Mouse (Mus musculus): ENCODE data around the gene Tmem102.

Gene Tmem102

GRCm38 (mm10) chr11:69800138-69800391, 5.4 kb downstream of the Tmem102 start:
- no peaks in the 10 kb centered on the region for H3K36me3 ChIP-seq (ENCODE audit: insufficient read depth, low read length)
- H3K4me1 ChIP-seq (replicated peaks; ENCODE audit: low read depth, low read length) = peaks cover 68% of the 10 kb centered on the region
- peak overlapping the region; percentile 83 for H3K4me3 ChIP-seq (replicated peaks; ENCODE audit: low read length)
- H3K27me3 ChIP-seq (ENCODE audit: insufficient read depth, low read length) = peaks cover 81% of the 10 kb centered on the region
- TF ChIP-seq CTCF (conservative IDR thresholded peaks at IDR 0.05; ENCODE audit: low read length) (no peak), NANOG (IDR thresholded peaks at IDR 0.05; ENCODE audit: borderline replicate concordance, low read length) (no peak), POU5F1 (IDR thresholded peaks at IDR 0.05; ENCODE audit: borderline replicate concordance, low read length) (no peak)
- H3K9me3 ChIP-seq (ENCODE audit: low read length) = no peaks in the 10 kb centered on the region

DNA sequence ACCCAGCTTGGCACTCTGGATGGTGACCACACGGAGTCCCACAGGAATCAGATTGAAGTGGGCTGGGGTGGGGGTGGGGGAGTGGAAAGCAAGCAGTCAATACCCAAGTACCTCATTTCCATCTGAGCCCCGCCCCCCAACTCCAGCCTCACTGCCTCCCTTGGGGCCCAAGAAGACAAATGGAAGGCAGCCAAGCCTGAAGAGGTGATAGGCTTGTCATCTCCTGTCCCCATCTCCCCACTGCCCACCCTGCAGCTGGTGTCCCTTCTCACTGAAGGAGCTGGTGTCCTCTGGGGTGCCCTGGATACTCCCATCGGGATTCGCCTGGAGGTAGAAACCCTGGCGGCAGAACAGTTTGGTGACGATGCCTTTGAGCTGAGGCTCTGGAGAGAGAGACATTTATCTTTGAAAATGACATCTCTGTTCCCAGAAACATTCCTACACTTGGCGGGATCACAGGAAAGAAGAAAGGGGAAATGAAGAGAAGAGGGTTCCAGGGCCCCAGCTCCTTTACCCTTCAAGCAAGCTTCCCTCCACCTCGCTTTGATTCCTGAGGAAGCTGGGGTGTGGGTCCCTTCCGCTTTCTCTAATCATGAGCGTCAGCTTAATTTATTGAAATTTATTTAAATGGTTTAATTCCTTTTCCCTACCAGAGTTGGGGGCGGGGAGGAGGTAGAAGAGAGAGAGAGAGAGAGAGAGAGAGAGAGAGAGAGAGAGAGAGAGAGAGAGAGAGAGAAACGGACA, 5.9 kb downstream of the Tmem102 start:
- TF ChIP-seq POU5F1 (IDR thresholded peaks at IDR 0.05; ENCODE audit: borderline replicate concordance, low read length) = no peak
- no peak for TF ChIP-seq NANOG (IDR thresholded peaks at IDR 0.05; ENCODE audit: borderline replicate concordance, low read length)
- no peak for TF ChIP-seq CTCF (conservative IDR thresholded peaks at IDR 0.05; ENCODE audit: low read length)
- H3K36me3 ChIP-seq (ENCODE audit: insufficient read depth, low read length) = no peaks in the 10 kb centered on the region
- H3K27me3 ChIP-seq (ENCODE audit: insufficient read depth, low read length) = peaks cover 76% of the 10 kb centered on the region
- peak overlapping the region; percentile 83 for H3K4me3 ChIP-seq (replicated peaks; ENCODE audit: low read length)
- no peaks in the 10 kb centered on the region for H3K9me3 ChIP-seq (ENCODE audit: low read length)
- H3K4me1 ChIP-seq (replicated peaks; ENCODE audit: low read depth, low read length) = peaks cover 67% of the 10 kb centered on the region

- no peaks in the 10 kb centered on the region for H3K9me3 ChIP-seq (ENCODE audit: low read length)
- no peak for TF ChIP-seq NANOG (IDR thresholded peaks at IDR 0.05; ENCODE audit: borderline replicate concordance, low read length)
- no peak for TF ChIP-seq CTCF (conservative IDR thresholded peaks at IDR 0.05; ENCODE audit: low read length)
- no peak for TF ChIP-seq POU5F1 (IDR thresholded peaks at IDR 0.05; ENCODE audit: borderline replicate concordance, low read length)
- peaks cover 65% of the 10 kb centered on the region for H3K4me1 ChIP-seq (replicated peaks; ENCODE audit: low read depth, low read length)
- no peaks in the 10 kb centered on the region for H3K36me3 ChIP-seq (ENCODE audit: insufficient read depth, low read length)
- H3K4me3 ChIP-seq (replicated peaks; ENCODE audit: low read length) = no peak overlapping the region
- H3K27me3 ChIP-seq (ENCODE audit: insufficient read depth, low read length) = peaks cover 69% of the 10 kb centered on the region
These were observed 7.5 kb downstream of the Tmem102 start for GRCm38 (mm10) chr11:69797924-69798323.

DNA sequence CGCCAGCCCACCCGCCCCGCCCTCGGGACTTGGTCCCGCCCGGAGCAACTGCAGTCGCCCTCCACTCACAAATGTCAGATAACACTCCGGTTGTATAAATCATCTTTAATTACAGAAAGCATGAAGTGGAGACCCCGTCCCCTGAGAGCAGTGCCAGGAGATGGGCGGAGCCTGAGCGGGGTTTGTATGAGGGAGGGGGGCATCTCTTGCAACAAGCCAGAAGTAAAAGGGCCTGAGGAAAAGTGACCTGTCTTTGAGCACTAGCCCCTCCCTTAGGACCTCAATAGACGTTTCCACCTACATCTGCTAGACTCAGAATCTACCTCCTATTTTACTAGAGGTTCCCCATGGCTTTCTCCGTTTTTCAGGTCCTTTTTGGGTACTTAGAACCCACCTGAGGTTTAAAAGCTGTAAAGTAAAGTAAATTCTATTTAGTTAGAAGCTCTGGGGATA, 9.4 kb downstream of the Tmem102 start:
- TF ChIP-seq CTCF (conservative IDR thresholded peaks at IDR 0.05; ENCODE audit: low read length) (no peak), NANOG (IDR thresholded peaks at IDR 0.05; ENCODE audit: borderline replicate concordance, low read length) (no peak), POU5F1 (IDR thresholded peaks at IDR 0.05; ENCODE audit: borderline replicate concordance, low read length) (no peak)
- Histone ChIP-seq H3K27me3 (ENCODE audit: insufficient read depth, low read length) (peaks cover 65% of the 10 kb centered on the region), H3K36me3 (ENCODE audit: insufficient read depth, low read length) (no peaks in the 10 kb centered on the region), H3K9me3 (ENCODE audit: low read length) (no peaks in the 10 kb centered on the region), H3K4me3 (replicated peaks; ENCODE audit: low read length) (peak overlapping the region; percentile 87), H3K4me1 (replicated peaks; ENCODE audit: low read depth, low read length) (peaks cover 49% of the 10 kb centered on the region)

DNA sequence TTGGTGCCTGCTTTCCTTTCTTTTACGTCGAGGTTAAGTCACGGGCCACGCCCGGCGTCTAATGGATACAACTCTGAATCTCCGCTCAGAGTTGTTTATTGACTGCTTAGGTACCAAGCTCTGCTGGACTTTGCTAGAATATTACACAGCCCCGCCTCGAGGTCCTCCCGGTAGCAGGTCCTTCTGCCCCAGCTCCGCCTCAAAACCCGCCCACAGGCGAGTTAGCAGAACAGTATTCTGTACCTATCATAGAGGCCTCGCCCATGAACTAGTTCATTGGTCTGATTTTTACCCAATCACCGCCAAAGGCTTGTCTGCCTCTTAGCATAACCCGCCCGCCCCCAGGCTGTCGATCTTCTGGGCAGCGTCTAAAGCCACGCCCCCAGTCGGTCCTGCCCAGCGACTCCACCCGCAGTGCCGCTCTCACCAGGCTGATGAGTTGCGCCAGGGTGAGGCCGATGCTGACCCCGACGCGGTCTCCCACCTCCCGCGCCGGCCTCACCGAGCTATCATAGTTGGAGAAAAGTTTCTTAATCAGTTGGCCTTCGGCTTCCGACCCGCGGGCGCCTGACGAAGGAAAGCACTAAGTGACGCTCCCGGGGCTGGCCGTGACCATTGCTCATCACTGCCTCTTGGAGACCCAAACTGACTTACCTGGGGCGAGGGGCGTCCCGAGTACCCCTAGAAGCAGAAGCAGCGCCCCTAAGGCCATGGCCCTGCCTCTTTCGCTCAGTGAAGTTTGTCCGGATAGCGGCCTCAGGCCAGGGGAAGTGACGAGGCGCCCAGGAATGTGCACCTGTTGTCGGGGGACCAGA, 10.0 kb downstream of the Tmem102 start, which contains the start of gene Chrnb1:
TSS of gene Chrnb1 (minus strand) at position 776 of the 815 bp plus-strand sequence.
- Histone ChIP-seq H3K36me3 (ENCODE audit: insufficient read depth, low read length) (no peaks in the 10 kb centered on the region), H3K4me3 (replicated peaks; ENCODE audit: low read length) (peak within 1 kb of the TSS; percentile 87), H3K27me3 (ENCODE audit: insufficient read depth, low read length) (peaks cover 60% of the 10 kb centered on the region), H3K9me3 (ENCODE audit: low read length) (no peaks in the 10 kb centered on the region), H3K4me1 (replicated peaks; ENCODE audit: low read depth, low read length) (peaks cover 43% of the 10 kb centered on the region)
- TF ChIP-seq CTCF (conservative IDR thresholded peaks at IDR 0.05; ENCODE audit: low read length) = no peak
- no peak for TF ChIP-seq NANOG (IDR thresholded peaks at IDR 0.05; ENCODE audit: borderline replicate concordance, low read length)
- no peak for TF ChIP-seq POU5F1 (IDR thresholded peaks at IDR 0.05; ENCODE audit: borderline replicate concordance, low read length)

DNA sequence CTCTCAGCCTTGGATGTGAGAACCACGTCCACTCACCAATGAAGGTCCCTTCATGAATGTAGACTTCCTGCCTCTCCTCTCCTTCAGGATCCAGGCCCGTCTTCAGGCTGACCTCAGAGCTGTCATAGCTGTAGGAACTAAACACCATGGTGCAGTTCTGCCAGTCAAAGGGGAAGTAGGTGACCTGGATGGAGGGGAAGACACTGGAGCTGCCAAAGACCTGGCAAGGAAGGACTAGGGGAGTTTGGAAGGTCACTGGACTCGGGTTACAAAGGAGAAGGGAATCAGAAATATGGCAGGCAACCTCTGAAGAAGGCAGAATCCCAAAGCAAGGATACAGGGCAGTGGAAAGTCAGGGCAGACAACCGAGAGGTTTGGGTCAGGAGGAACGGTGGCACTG, 12.0 kb downstream of the Tmem102 start:
- Histone ChIP-seq H3K4me1 (replicated peaks; ENCODE audit: low read depth, low read length) (peaks cover 40% of the 10 kb centered on the region), H3K36me3 (ENCODE audit: insufficient read depth, low read length) (no peaks in the 10 kb centered on the region), H3K4me3 (replicated peaks; ENCODE audit: low read length) (peak overlapping the region; percentile 13; the same call in 1 of the 2 replicates), H3K9me3 (ENCODE audit: low read length) (no peaks in the 10 kb centered on the region), H3K27me3 (ENCODE audit: insufficient read depth, low read length) (peaks cover 47% of the 10 kb centered on the region)
- no peak for TF ChIP-seq POU5F1 (IDR thresholded peaks at IDR 0.05; ENCODE audit: borderline replicate concordance, low read length)

GRCm38 (mm10) chr11:69791420-69791819, 14.0 kb downstream of the Tmem102 start:
- TF ChIP-seq POU5F1 (IDR thresholded peaks at IDR 0.05; ENCODE audit: borderline replicate concordance, low read length) (no peak), NANOG (IDR thresholded peaks at IDR 0.05; ENCODE audit: borderline replicate concordance, low read length) (no peak), CTCF (conservative IDR thresholded peaks at IDR 0.05; ENCODE audit: low read length) (no peak)
- H3K36me3 ChIP-seq (ENCODE audit: insufficient read depth, low read length) = no peaks in the 10 kb centered on the region
- H3K9me3 ChIP-seq (ENCODE audit: low read length) = no peaks in the 10 kb centered on the region
- peaks cover 29% of the 10 kb centered on the region for H3K27me3 ChIP-seq (ENCODE audit: insufficient read depth, low read length)
- H3K4me1 ChIP-seq (replicated peaks; ENCODE audit: low read depth, low read length) = peaks cover 57% of the 10 kb centered on the region
- H3K4me3 ChIP-seq (replicated peaks; ENCODE audit: low read length) = no peak overlapping the region

DNA sequence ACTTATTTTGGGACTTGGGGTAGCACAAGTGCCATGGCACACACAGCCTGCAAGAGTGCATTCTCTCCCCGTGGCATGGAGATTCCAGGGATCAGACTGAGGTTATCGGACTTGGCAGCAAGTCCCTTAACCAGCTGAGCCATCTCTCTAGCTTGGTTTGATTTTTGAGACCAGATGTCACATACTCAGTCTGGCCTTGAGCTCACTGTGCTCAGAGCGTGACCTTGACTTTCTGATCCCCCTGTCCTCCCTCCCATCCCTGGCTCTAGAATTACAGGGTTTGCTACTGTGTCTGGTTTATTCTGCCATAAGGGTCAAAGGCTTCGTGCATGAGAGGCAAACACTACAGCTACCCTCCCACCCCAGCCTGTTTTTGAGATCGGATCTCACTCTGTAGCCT, 16.0 kb downstream of the Tmem102 start:
- no peaks in the 10 kb centered on the region for H3K36me3 ChIP-seq (ENCODE audit: insufficient read depth, low read length)
- no peak overlapping the region for H3K4me3 ChIP-seq (replicated peaks; ENCODE audit: low read length)
- peaks cover 24% of the 10 kb centered on the region for H3K27me3 ChIP-seq (ENCODE audit: insufficient read depth, low read length)
- peaks cover 65% of the 10 kb centered on the region for H3K4me1 ChIP-seq (replicated peaks; ENCODE audit: low read depth, low read length)
- no peaks in the 10 kb centered on the region for H3K9me3 ChIP-seq (ENCODE audit: low read length)
- no peak for TF ChIP-seq NANOG (IDR thresholded peaks at IDR 0.05; ENCODE audit: borderline replicate concordance, low read length)
- TF ChIP-seq CTCF (conservative IDR thresholded peaks at IDR 0.05; ENCODE audit: low read length) = no peak
- no peak for TF ChIP-seq POU5F1 (IDR thresholded peaks at IDR 0.05; ENCODE audit: borderline replicate concordance, low read length)
